Mouse (Mus musculus) limb, embryonic 14.5 days (tissue): Measurements from ENCODE around the gene Otud7a. TPM values are rescaled to one million over a fixed set of nuclear protein-coding genes. Genes with fewer than 3 reads are reported as not detected.

Experiments
- ATAC-seq: fragments of 200-750 bp; cut with Nextera tagmentation; 2 replicates; pipeline ENCODE4 v1.8.0; 2017; ENCODE audit warnings: low read depth, moderate number of reproducible peaks, moderate TSS enrichment; ENCODE audit not compliant: low FRiP score
- DNase-seq: peaks from one replicate; pipeline ENCODE4 v3.0.0-alpha.2; 2015; ENCODE audit warnings: low spot score
- H3K27ac ChIP-seq: fragments of 300-500 bp; sonication (generic); replicated peaks from 2 replicates; pipeline ENCODE4 v1.5.1; 2014; ENCODE audit warnings: low read depth, mild to moderate bottlenecking, low read length, moderate library complexity, mixed read lengths
- H3K27me3 ChIP-seq: fragments of 300-500 bp; sonication (generic); 2 replicates; pipeline ENCODE4 v1.6.1; 2014; ENCODE audit warnings: low read length, mixed read lengths; ENCODE audit not compliant: control insufficient read depth, insufficient read depth
- H3K36me3 ChIP-seq: fragments of 300-500 bp; sonication (generic); 2 replicates; pipeline ENCODE4 v1.6.1; 2014; ENCODE audit warnings: mild to moderate bottlenecking, low read length, moderate library complexity, mixed read lengths; ENCODE audit not compliant: control insufficient read depth, insufficient read depth
- H3K4me1 ChIP-seq: fragments of 300-500 bp; sonication (generic); 2 replicates; pipeline ENCODE4 v1.6.1; 2014; ENCODE audit warnings: antibody characterized with exemption, low read length, mixed read lengths; ENCODE audit not compliant: control insufficient read depth, insufficient read depth
- H3K4me2 ChIP-seq: fragments of 300-500 bp; sonication (generic); replicated peaks from 2 replicates; pipeline ENCODE4 v1.6.1; 2014; ENCODE audit warnings: low read depth, mild to moderate bottlenecking, low read length, moderate library complexity; ENCODE audit not compliant: severe bottlenecking
- H3K4me3 ChIP-seq: fragments of 300-500 bp; sonication (generic); replicated peaks from 2 replicates; pipeline ENCODE4 v1.5.1; 2014; ENCODE audit warnings: low read length
- H3K9ac ChIP-seq: fragments of 300-500 bp; sonication (generic); 2 replicates; pipeline ENCODE4 v1.6.1; 2014; ENCODE audit warnings: mild to moderate bottlenecking, low read depth, low read length, moderate library complexity; ENCODE audit not compliant: severe bottlenecking
- H3K9me3 ChIP-seq: fragments of 300-500 bp; sonication (generic); 2 replicates; pipeline ENCODE4 v1.6.1; 2016; ENCODE audit warnings: low read length; ENCODE audit not compliant: control insufficient read depth
- POLR2A ChIP-seq: fragments of 200-500 bp; IDR thresholded peaks from 2 replicates; pipeline ENCODE4 v1.8.0; 2012; ENCODE audit warnings: inconsistent platforms, mild to moderate bottlenecking, moderate library complexity, borderline replicate concordance; ENCODE audit not compliant: insufficient read depth, insufficient read length; ENCODE audit errors: extremely low read depth
- WGBS: fragments of 180-500 bp; shearing (Covaris S2); extraction: QIAGEN DNeasy Blood & Tissue Kit; methylation state at CpG from one replicate; pipeline ENCODE4 v1.1.7; 2014; 5-methylcytosine and 5-hydroxymethylcytosine counted together
- polyA plus RNA-seq, 2 experiments: library from polyadenylated mRNA; depleted of rRNA in 1 of 2; stranded (reverse) in 1 of 2; unstranded in 1 of 2; fragments of >200 nt; fragmentation: Nextera tagmentation in 1 of 2; extraction: Ambion mirVana in 1 of 2; gene quantifications; 2 replicates each; pipeline versions ENCODE4 v1.2.1 to v1.2.3; 2012 to 2014

Gene Otud7a
- polyA plus RNA-seq, 2 experiments: 0.47 to 1.1 TPM

DNA sequence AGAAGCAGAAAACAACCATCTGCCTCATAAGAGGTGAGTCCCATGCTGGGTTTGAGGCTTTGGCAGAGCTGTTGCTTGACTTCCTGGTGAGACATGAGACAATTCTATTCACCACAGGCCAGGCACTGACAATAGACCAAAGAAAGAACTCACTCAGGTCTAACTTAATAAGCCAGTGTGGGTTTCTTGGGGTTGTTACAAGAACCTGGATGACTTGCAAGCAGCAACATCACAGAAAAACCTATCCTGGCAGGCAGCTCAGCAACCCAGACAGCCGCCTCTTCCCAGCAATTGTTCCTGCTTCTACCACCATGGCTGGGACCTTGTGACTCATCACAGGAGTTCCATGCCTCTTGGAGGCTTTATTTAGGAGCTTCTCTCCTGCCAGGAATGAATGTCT lies 329.7 kb downstream of the Otud7a start:
- no peak for TF ChIP-seq POLR2A
- H3K4me2 ChIP-seq: no peak overlapping the region
- WGBS: 73% methylated on average over 1 of the region's 1 CpGs

DNA sequence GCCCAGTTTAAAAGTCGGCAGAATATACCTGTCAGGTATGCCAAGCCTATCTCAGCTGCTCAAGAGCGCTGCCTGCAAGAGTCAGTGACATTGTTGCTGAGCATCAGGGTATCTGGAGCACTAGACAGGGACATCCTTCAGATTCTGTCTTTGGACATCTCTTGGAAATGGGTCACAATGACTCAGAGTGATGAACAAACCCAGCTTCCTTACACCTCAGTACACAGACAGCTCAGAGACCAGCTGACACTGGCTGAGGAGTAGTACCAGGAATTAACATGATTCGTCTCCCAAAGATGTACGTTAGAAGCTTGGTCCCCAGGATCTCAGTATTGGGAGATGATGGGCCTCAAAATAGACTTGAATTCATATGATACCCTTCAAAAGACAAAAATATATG lies 332.8 kb downstream of the Otud7a start:
- Histone ChIP-seq H3K4me2 (no peak overlapping the region), H3K4me1 (no peaks in the 10 kb centered on the region), H3K27ac (no peak overlapping the region), H3K9me3 (no peaks in the 10 kb centered on the region), H3K9ac (no peak overlapping the region), H3K36me3 (no peaks in the 10 kb centered on the region), H3K4me3 (no peak overlapping the region), H3K27me3 (no peaks in the 10 kb centered on the region)
- ATAC-seq (no peak), DNase-seq (no peak)
- WGBS: 86% methylated on average over 4 of the region's 4 CpGs
- TF ChIP-seq POLR2A: no peak

More for the DNA sequence above, 329.7 kb downstream of the Otud7a start:
- Histone ChIP-seq H3K9ac (no peak overlapping the region), H3K36me3 (no peaks in the 10 kb centered on the region), H3K27me3 (no peaks in the 10 kb centered on the region), H3K27ac (no peak overlapping the region), H3K4me3 (no peak overlapping the region), H3K9me3 (no peaks in the 10 kb centered on the region), H3K4me1 (no peaks in the 10 kb centered on the region)
- DNase-seq: no peak
- no peak for ATAC-seq

DNA sequence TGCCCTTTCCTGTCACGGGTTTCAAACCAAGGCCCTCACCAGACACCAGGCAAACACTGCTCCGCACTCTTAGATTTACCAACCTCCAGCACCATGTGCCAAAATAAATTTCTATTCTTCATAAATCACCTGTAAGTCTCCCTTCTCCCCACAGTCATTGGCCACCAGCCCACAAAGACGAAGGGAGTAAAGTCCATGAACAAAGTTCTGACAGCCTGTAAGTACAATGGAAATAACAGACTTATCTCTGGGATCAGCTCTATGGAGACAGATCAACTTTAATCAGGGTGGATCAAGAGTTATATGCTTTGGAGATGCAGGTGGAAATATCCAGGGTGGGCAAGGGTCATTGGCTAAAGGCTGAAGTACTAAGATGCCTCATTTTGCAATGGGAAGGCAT lies 336.3 kb downstream of the Otud7a start:
- no peaks in the 10 kb centered on the region for H3K9me3 ChIP-seq
- DNase-seq: no peak
- no peaks in the 10 kb centered on the region for H3K36me3 ChIP-seq
- no peak for ATAC-seq
- no peak overlapping the region for H3K4me3 ChIP-seq
- H3K9ac ChIP-seq: no peak overlapping the region
- no peak overlapping the region for H3K27ac ChIP-seq
- H3K4me2 ChIP-seq: no peak overlapping the region
- TF ChIP-seq POLR2A: no peak
- WGBS: 88% methylated on average over 3 of the region's 3 CpGs
- no peaks in the 10 kb centered on the region for H3K27me3 ChIP-seq
- H3K4me1 ChIP-seq: no peaks in the 10 kb centered on the region

DNA sequence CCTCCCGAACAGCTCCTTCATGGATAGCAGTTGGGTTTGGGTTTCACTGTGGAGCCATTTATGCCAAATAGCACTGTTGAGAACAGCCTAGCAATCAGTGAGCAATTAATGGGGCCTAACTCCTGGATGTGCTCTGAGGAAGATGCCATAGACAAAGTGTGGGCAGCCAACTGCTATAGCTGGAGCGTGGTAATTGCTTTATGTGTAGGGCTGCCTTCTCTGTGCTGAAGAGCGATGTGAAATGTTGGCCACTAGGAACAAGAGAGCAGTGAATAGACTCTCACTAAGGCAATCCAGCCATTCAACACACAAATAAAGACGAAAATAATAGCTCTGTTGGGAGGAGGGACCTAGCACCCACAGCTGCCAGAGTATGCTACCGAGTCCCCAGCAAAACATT lies 345.2 kb downstream of the Otud7a start:
- 84% methylated on average over 5 of the region's 5 CpGs for WGBS
- TF ChIP-seq POLR2A: no peak
- DNase-seq: no peak
- no peak overlapping the region for H3K27ac ChIP-seq
- no peaks in the 10 kb centered on the region for H3K9me3 ChIP-seq
- no peak overlapping the region for H3K4me2 ChIP-seq
- no peaks in the 10 kb centered on the region for H3K27me3 ChIP-seq
- H3K9ac ChIP-seq: no peak overlapping the region
- H3K4me3 ChIP-seq: no peak overlapping the region
- ATAC-seq: no peak
- no peaks in the 10 kb centered on the region for H3K4me1 ChIP-seq
- H3K36me3 ChIP-seq: no peaks in the 10 kb centered on the region

DNA sequence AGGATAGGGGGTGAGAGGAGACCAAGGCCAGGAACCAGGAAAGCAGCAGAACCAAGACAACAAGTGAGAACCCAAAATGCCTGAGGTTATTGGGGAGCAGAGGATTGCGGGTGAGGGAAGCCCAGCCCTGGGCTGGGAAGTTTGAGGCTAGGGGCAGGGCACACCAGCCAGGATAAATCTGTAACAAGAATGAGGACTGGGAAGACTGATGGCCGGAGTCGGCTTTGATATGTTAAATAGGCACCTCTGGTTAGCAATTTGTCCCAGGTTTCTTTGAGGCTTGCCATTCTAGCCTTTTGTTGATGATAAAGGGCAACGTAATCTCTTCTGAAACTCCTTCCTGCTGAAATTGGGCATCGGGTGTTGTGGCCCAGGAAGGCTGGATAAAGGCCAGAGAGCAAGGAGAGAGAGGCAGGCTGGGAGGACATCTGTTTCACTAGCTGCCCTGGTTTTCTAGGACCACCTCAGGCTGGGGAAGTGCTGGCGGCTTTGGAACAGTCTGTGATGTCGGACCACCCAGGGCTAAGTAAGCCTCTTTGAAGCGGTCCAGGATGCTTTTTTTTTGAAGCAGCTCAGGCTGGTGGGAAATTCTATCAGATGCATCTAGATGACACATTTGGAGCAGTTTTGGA lies 351.6 kb downstream of the Otud7a start:
- Histone ChIP-seq H3K36me3 (no peaks in the 10 kb centered on the region), H3K9ac (no peak overlapping the region), H3K9me3 (no peaks in the 10 kb centered on the region), H3K27me3 (no peaks in the 10 kb centered on the region), H3K27ac (no peak overlapping the region), H3K4me2 (no peak overlapping the region), H3K4me1 (no peaks in the 10 kb centered on the region), H3K4me3 (no peak overlapping the region)
- WGBS: 19% methylated on average over 8 of the region's 8 CpGs
- no peak for TF ChIP-seq POLR2A
- no peak for DNase-seq
- no peak for ATAC-seq

DNA sequence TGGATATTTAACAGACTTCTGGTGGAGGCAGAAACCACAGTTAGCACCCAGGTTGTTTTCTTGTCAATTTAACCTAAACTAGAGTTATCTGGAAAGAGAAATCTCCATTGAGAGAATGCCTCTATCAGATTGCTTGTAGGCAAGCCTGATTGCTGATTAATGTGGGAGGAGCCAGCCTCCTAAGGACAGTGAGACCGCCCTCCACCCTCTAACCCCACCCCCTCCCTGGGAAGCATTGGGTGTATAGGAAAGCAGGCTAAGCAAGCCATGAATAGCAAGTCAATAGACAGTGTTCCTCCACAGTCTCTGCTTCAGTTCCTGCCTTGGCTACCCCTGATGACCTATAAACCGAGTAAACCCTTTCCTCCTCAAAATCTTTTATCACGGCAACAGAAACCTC lies 353.9 kb downstream of the Otud7a start:
- whole genome bisulfite sequencing: 73% methylated on average over 3 of the region's 3 CpGs
- Histone ChIP-seq H3K4me2 (no peak overlapping the region), H3K4me1 (no peaks in the 10 kb centered on the region), H3K27me3 (no peaks in the 10 kb centered on the region), H3K27ac (no peak overlapping the region), H3K4me3 (no peak overlapping the region), H3K9me3 (no peaks in the 10 kb centered on the region), H3K9ac (no peak overlapping the region), H3K36me3 (no peaks in the 10 kb centered on the region)
- ATAC-seq (no peak), DNase-seq (no peak)
- TF ChIP-seq POLR2A: no peak
